Mouse (Mus musculus) heart, adult 11 months (tissue): Measurements from ENCODE around the gene Zscan4b.
"Not testable (repeated sequence)": the region's sequence is repeated elsewhere in the genome, so short reads cannot be mapped to it uniquely, and the experiment has no call there.

Experiments
- DNase-seq: peaks from one replicate; pipeline ENCODE4 v3.0.0; 2022

Zscan4b gene

DNA sequence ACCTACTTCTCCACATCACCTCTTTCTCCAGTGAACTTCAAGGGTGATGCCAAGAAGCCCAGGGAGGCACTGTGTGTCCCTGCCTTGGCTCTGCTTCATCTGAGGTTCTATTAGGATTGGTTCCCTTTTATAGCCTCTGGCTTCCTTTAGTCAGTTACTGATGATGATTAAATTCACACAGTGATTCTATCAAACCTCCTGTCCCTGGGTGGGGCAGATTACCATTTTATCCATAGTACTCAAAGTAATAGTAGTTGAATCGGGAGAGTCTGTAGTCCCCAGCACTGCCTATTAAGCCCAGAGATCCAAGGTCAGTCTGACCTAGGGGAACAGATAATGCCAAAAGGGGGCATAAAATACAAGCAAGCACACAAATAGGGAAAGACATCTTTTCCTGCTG lies at the start of gene Zscan4b:
Gene Zscan4b, minus strand, starts transcription at position 101 of the 400 bp plus-strand sequence.
- DNase-seq, result not testable (repeated sequence)
